Mouse (Mus musculus) Patski (cell line): ENCODE data around the gene Skp1a. TPM values are rescaled to one million over a fixed set of nuclear protein-coding genes. Genes with fewer than 3 reads are reported as not detected.

Experiments used
- ATAC-seq: fragments of 100-300 bp; one replicate; pipeline ENCODE4 v1.8.0; 2021
- CTCF ChIA-PET: fragments of 350-600 bp; sonication (Branson Sonifier 250); formaldehyde crosslinking; loops from one replicate; lab custom pipeline; 2022; ENCODE audit warnings: inconsistent platforms; lab: Charles Lee
- POLR2A ChIA-PET: fragments of 350-600 bp; sonication (Branson Sonifier 250); formaldehyde crosslinking; loops from one replicate; lab custom pipeline; 2022; ENCODE audit warnings: antibody characterized with exemption, inconsistent platforms; lab: Charles Lee
- DNase-seq: peaks from one replicate; pipeline ENCODE4 v3.0.0-alpha.2; 2011; ENCODE audit warnings: low read depth, low spot score
- H3K27me3 ChIP-seq: fragments of 371-371 bp; one replicate; pipeline ENCODE4 v1.5.1; 2021
- CTCF ChIP-seq: fragments of 100-300 bp; IDR thresholded peaks from one replicate; pipeline ENCODE4 v1.5.1; 2021
- in situ Hi-C: fragments of 300-500 bp; cut with MboI; formaldehyde crosslinking; loops from 3 replicates; pipeline ENCODE4 v1.11.1; 2018; ENCODE audit warnings: low pct_unique_long_range_greater_than_20kb, mixed read lengths
- polyA plus RNA-seq: library from polyadenylated mRNA; unstranded; gene quantifications from one replicate; pipeline ENCODE4 v1.2.3, GENCODE M21; 2021

Gene Skp1a
- polyA plus RNA-seq, 1 experiment from 2014 or later = 485 TPM

- CTCF ChIA-PET = no interaction called here
- no peak for DNase-seq
- no peaks in the 10 kb centered on the region for H3K27me3 ChIP-seq
- in situ Hi-C loops = no loop called here
- POLR2A ChIA-PET = no interaction called here
- no peak for ATAC-seq
- no peak for TF ChIP-seq CTCF
These were observed 35.5 kb downstream of the Skp1a start for GRCm38 (mm10) chr11:52267271-52267670.

GRCm38 (mm10) chr11:52268104-52268835, 36.5 kb downstream of the Skp1a start:
- no peak for ATAC-seq
- in situ Hi-C loops = no loop called here
- TF ChIP-seq CTCF = no peak
- H3K27me3 ChIP-seq = no peaks in the 10 kb centered on the region
- CTCF ChIA-PET = interaction anchor here (1.1 to 1.7 kb wide), 2 partner anchors 28 to 75 kb away, joined by 3 to 6 read pairs; no protein-coding TSS in a partner anchor
- POLR2A ChIA-PET = no interaction called here
- no peak for DNase-seq

- TF ChIP-seq CTCF = no peak
- ChIA-PET POLR2A (interaction anchor here (0.6 kb wide), 1 partner anchor 24 kb away, joined by 3 read pairs; no protein-coding TSS in a partner anchor), CTCF (interaction anchor here (1.7 kb wide), 1 partner anchor 73 kb away, joined by 6 read pairs; no protein-coding TSS in a partner anchor)
- in situ Hi-C loops = no loop called here
- H3K27me3 ChIP-seq = no peaks in the 10 kb centered on the region
- DNase-seq (no peak), ATAC-seq (no peak)
These were observed 38.0 kb downstream of the Skp1a start for GRCm38 (mm10) chr11:52269841-52270240.

GRCm38 (mm10) chr11:52271765-52272495, 40.1 kb downstream of the Skp1a start:
- DNase-seq (no peak), ATAC-seq (no peak)
- in situ Hi-C loops = no loop called here
- POLR2A ChIA-PET = no interaction called here
- CTCF ChIA-PET = interaction anchor here (1.7 kb wide), 1 partner anchor 11 kb away, joined by 4 read pairs; no protein-coding TSS in a partner anchor
- no peaks in the 10 kb centered on the region for H3K27me3 ChIP-seq
- no peak for TF ChIP-seq CTCF

- TF ChIP-seq CTCF = no peak
- no peaks in the 10 kb centered on the region for H3K27me3 ChIP-seq
- ChIA-PET CTCF (interaction anchor here (1.7 kb wide), 1 partner anchor 12 kb away, joined by 4 read pairs; no protein-coding TSS in a partner anchor), POLR2A (no interaction called here)
- DNase-seq = no peak
- no peak for ATAC-seq
- in situ Hi-C loops = no loop called here
These were observed 40.8 kb downstream of the Skp1a start for GRCm38 (mm10) chr11:52272619-52273018.

- POLR2A ChIA-PET = no interaction called here
- ATAC-seq (no peak), DNase-seq (no peak)
- CTCF ChIA-PET = no interaction called here
- in situ Hi-C loops = no loop called here
- H3K27me3 ChIP-seq = no peaks in the 10 kb centered on the region
- no peak for TF ChIP-seq CTCF
These were observed 41.6 kb downstream of the Skp1a start for GRCm38 (mm10) chr11:52273183-52273941.

GRCm38 (mm10) chr11:52273942-52274330, 42.1 kb downstream of the Skp1a start:
- no peak for ATAC-seq
- CTCF ChIA-PET = no interaction called here
- in situ Hi-C loops = no loop called here
- no peaks in the 10 kb centered on the region for H3K27me3 ChIP-seq
- POLR2A ChIA-PET = no interaction called here
- TF ChIP-seq CTCF = no peak
- DNase-seq = no peak

GRCm38 (mm10) chr11:52274456-52275112, 42.8 kb downstream of the Skp1a start:
- no peak for TF ChIP-seq CTCF
- ChIA-PET CTCF (no interaction called here), POLR2A (no interaction called here)
- DNase-seq (no peak), ATAC-seq (no peak)
- H3K27me3 ChIP-seq = no peaks in the 10 kb centered on the region
- in situ Hi-C loops = no loop called here

GRCm38 (mm10) chr11:52275366-52275765, 43.6 kb downstream of the Skp1a start:
- H3K27me3 ChIP-seq = no peaks in the 10 kb centered on the region
- DNase-seq (no peak), ATAC-seq (no peak)
- ChIA-PET CTCF (no interaction called here), POLR2A (no interaction called here)
- no peak for TF ChIP-seq CTCF
- in situ Hi-C loops = no loop called here

GRCm38 (mm10) chr11:52275774-52276555, 44.2 kb downstream of the Skp1a start:
- in situ Hi-C loops = no loop called here
- CTCF ChIA-PET = no interaction called here
- POLR2A ChIA-PET = no interaction called here
- no peak for TF ChIP-seq CTCF
- no peak for DNase-seq
- no peak for ATAC-seq
- H3K27me3 ChIP-seq = no peaks in the 10 kb centered on the region
